Mouse (Mus musculus) thymus, postnatal 10 days (tissue): ENCODE results near the gene Uqcc2.

Experiments
- DNase-seq, 2 experiments: peaks; one replicate each; pipeline ENCODE4 v3.0.0; 2021; ENCODE audit warnings: low spot score in 2 of 2

Uqcc2 gene

GRCm38 (mm10) chr17:27077920-27078319 lies 55.8 kb downstream of the Uqcc2 start:
- no peak for DNase-seq

- no peak for DNase-seq
Measured at GRCm38 (mm10) chr17:27077133-27077532, 56.6 kb downstream of the Uqcc2 start.

GRCm38 (mm10) chr17:27074849-27075745 lies 58.6 kb downstream of the Uqcc2 start:
- DNase-seq: no peak

GRCm38 (mm10) chr17:27074236-27074635 lies 59.5 kb downstream of the Uqcc2 start:
- no peak for DNase-seq

GRCm38 (mm10) chr17:27073778-27074177 lies 59.9 kb downstream of the Uqcc2 start:
- no peak for DNase-seq

- no peak for DNase-seq
Measured at GRCm38 (mm10) chr17:27073126-27073525, 60.6 kb downstream of the Uqcc2 start.
